Mouse (Mus musculus): ENCODE results near the gene 4930503B20Rik. TPM values are rescaled to one million over a fixed set of nuclear protein-coding genes. Genes with fewer than 3 reads are reported as not detected.
A peak's percentile ranks its signal among the peaks of the same experiment; 100 is the strongest.

Gene 4930503B20Rik
- polyA plus RNA-seq, 1 experiment from 2014 or later, result not detected

GRCm38 (mm10) chr3:146611261-146611660 lies 39.9 kb downstream of the 4930503B20Rik start:
- H3K27me3 ChIP-seq, result no peaks in the 10 kb centered on the region
- H3K4me3 ChIP-seq (replicated peaks), result no peak overlapping the region
- ATAC-seq (ENCODE audit: low FRiP score), result no peak
- no peaks in the 10 kb centered on the region for H3K36me3 ChIP-seq (replicated peaks)
- H3K4me2 ChIP-seq, result no peak overlapping the region
- peaks cover 12% of the 10 kb centered on the region for H3K4me1 ChIP-seq
- no peak overlapping the region for H3K27ac ChIP-seq
- H3K9me3 ChIP-seq, result no peaks in the 10 kb centered on the region
- H3K9ac ChIP-seq, result no peak overlapping the region
- WGBS, result 77% methylated on average over 4 of the region's 4 CpGs

- no peak overlapping the region for H3K9ac ChIP-seq
- H3K4me2 ChIP-seq, result no peak overlapping the region
- H3K4me1 ChIP-seq, result peaks cover 12% of the 10 kb centered on the region
- WGBS, result 87% methylated on average over 10 of the region's 10 CpGs
- H3K27ac ChIP-seq, result no peak overlapping the region
- no peak overlapping the region for H3K4me3 ChIP-seq (replicated peaks)
- ATAC-seq (ENCODE audit: low FRiP score), result no peak
- H3K9me3 ChIP-seq, result no peaks in the 10 kb centered on the region
- no peaks in the 10 kb centered on the region for H3K27me3 ChIP-seq
- H3K36me3 ChIP-seq (replicated peaks), result no peaks in the 10 kb centered on the region
Measured at GRCm38 (mm10) chr3:146610322-146610721, 40.8 kb downstream of the 4930503B20Rik start.

DNA sequence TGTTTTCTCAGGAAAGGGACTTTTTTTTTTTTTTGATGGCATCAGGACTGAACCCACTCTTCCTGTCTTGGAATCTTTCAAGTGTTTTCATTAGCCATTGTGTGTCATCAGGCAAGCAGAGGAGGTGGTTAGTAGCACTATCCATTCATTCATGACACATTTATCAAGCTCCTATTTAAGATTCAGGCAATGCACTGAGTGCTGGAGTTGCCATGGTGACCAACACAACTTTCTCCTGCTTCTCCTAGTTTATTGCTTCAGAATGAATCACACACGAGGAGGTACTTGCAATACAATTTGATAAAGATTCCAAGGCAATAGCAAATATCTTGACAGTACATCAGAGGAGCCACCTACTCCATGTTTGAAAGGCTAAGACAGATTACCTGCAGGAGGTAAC lies 43.7 kb downstream of the 4930503B20Rik start:
- peak; percentile 53; the same call in 1 of the 2 replicates for ATAC-seq (ENCODE audit: low FRiP score)
- WGBS, result 21% methylated on average over 1 of the region's 1 CpGs

GRCm38 (mm10) chr3:146604647-146605046 lies 46.5 kb downstream of the 4930503B20Rik start:
- peaks cover 12% of the 10 kb centered on the region for H3K4me1 ChIP-seq
- H3K36me3 ChIP-seq (replicated peaks), result no peaks in the 10 kb centered on the region
- H3K9ac ChIP-seq, result no peak overlapping the region
- H3K4me2 ChIP-seq, result no peak overlapping the region
- H3K9me3 ChIP-seq, result no peaks in the 10 kb centered on the region
- no peak overlapping the region for H3K27ac ChIP-seq
- H3K27me3 ChIP-seq, result no peaks in the 10 kb centered on the region
- no peak overlapping the region for H3K4me3 ChIP-seq (replicated peaks)
- no peak for ATAC-seq (ENCODE audit: low FRiP score)
- 89% methylated on average over 9 of the region's 9 CpGs for WGBS

More for the DNA sequence above, 43.7 kb downstream of the 4930503B20Rik start:
- Histone ChIP-seq H3K4me1 (peaks cover 12% of the 10 kb centered on the region), H3K4me2 (no peak overlapping the region), H3K4me3 (replicated peaks) (no peak overlapping the region), H3K27me3 (no peaks in the 10 kb centered on the region), H3K36me3 (replicated peaks) (no peaks in the 10 kb centered on the region), H3K9ac (no peak overlapping the region), H3K27ac (no peak overlapping the region), H3K9me3 (no peaks in the 10 kb centered on the region)

DNA sequence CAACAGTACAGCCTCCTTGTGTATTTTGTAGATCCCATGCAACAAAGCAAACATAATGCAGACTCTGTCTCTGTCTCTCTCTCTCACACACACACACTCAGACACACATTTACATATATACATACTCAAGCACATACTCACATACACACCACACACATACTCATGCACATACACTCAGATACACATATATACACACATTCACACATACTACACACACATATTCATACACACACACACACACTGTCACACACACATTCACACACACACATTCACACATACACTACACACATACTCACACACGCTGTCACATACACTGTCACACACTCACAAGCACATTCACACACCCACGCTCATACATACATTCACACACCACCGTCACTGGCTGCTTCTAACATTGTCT lies 48.6 kb downstream of the 4930503B20Rik start:
- 95% methylated on average over 3 of the region's 3 CpGs for WGBS
- no peaks in the 10 kb centered on the region for H3K36me3 ChIP-seq (replicated peaks)

GRCm38 (mm10) chr3:146601205-146601604 lies 49.9 kb downstream of the 4930503B20Rik start:
- H3K27ac ChIP-seq, result no peak overlapping the region
- no peak overlapping the region for H3K4me2 ChIP-seq
- H3K9ac ChIP-seq, result no peak overlapping the region; the same call in 1 of the 2 replicates
- H3K4me3 ChIP-seq (replicated peaks), result no peak overlapping the region
- H3K4me1 ChIP-seq, result no peaks in the 10 kb centered on the region
- no peaks in the 10 kb centered on the region for H3K36me3 ChIP-seq (replicated peaks)
- WGBS, result 86% methylated on average over 2 of the region's 2 CpGs
- ATAC-seq (ENCODE audit: low FRiP score), result no peak
- H3K27me3 ChIP-seq, result no peaks in the 10 kb centered on the region
- H3K9me3 ChIP-seq, result no peaks in the 10 kb centered on the region

More for the DNA sequence above, 48.6 kb downstream of the 4930503B20Rik start:
- peaks cover 9% of the 10 kb centered on the region for H3K4me1 ChIP-seq
- no peak overlapping the region for H3K27ac ChIP-seq
- no peak overlapping the region for H3K4me3 ChIP-seq (replicated peaks)
- H3K27me3 ChIP-seq, result no peaks in the 10 kb centered on the region
- H3K9ac ChIP-seq, result no peak overlapping the region
- H3K9me3 ChIP-seq, result no peaks in the 10 kb centered on the region
- no peak for ATAC-seq (ENCODE audit: low FRiP score)
- H3K4me2 ChIP-seq, result no peak overlapping the region

GRCm38 (mm10) chr3:146599198-146599900 lies 51.8 kb downstream of the 4930503B20Rik start:
- Histone ChIP-seq H3K27ac (no peak overlapping the region), H3K4me3 (replicated peaks) (no peak overlapping the region), H3K27me3 (no peaks in the 10 kb centered on the region), H3K4me2 (no peak overlapping the region), H3K9ac (no peak overlapping the region), H3K9me3 (no peaks in the 10 kb centered on the region), H3K4me1 (no peaks in the 10 kb centered on the region), H3K36me3 (replicated peaks) (no peaks in the 10 kb centered on the region)
- ATAC-seq (ENCODE audit: low FRiP score), result no peak
- WGBS, result 92% methylated on average over 6 of the region's 6 CpGs

GRCm38 (mm10) chr3:146598411-146598810 lies 52.7 kb downstream of the 4930503B20Rik start:
- 81% methylated on average over 6 of the region's 6 CpGs for WGBS
- no peak for ATAC-seq (ENCODE audit: low FRiP score)

DNA sequence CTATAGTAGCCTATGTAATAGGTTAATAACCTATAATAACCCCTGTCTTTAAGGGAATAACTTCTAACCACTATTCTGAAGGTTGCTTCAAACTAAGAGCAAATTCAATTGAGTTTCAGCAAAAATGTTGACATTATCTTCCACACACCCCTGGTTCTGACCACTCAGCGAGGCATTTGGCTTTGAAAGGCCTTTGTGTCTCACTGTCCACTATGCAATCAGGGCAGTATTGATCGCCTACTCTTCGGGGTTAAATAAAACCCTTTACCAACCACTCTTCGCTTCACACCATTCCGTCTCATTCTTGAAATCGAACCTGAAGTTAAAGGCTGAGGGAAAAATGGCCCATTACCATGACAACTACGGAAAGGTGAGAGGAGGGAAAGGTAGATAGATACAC lies 54.3 kb downstream of the 4930503B20Rik start:
- 90% methylated on average over 7 of the region's 7 CpGs for WGBS
- Histone ChIP-seq H3K4me3 (replicated peaks) (no peak overlapping the region), H3K27ac (no peak overlapping the region), H3K4me2 (no peak overlapping the region), H3K27me3 (no peaks in the 10 kb centered on the region), H3K9ac (no peak overlapping the region), H3K4me1 (no peaks in the 10 kb centered on the region), H3K36me3 (replicated peaks) (no peaks in the 10 kb centered on the region), H3K9me3 (no peaks in the 10 kb centered on the region)
- ATAC-seq (ENCODE audit: low FRiP score), result no peak

More at GRCm38 (mm10) chr3:146598411-146598810, 52.7 kb downstream of the 4930503B20Rik start:
- Histone ChIP-seq H3K4me2 (no peak overlapping the region), H3K4me3 (replicated peaks) (no peak overlapping the region), H3K36me3 (replicated peaks) (no peaks in the 10 kb centered on the region), H3K27ac (no peak overlapping the region), H3K9ac (no peak overlapping the region), H3K9me3 (no peaks in the 10 kb centered on the region), H3K27me3 (no peaks in the 10 kb centered on the region), H3K4me1 (no peaks in the 10 kb centered on the region)

DNA sequence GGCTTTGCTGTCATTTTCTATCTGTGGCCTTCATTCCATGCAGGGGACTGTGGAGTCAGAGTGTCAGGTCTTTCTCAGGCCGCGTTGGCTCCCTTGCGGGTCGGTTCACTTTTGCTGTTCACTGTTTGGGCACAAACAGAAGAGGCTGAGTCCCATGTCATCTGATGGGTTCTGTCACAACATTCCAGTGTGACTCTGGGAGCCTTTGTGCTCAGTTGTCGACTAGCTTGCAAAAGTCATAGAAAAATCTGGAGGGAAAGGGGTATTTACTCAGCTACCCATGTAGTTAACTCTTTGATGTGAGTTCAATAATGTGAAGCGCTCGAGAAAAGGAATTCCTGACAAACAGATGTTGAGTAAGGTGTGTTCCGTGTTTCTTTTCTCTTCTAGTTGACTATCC lies 54.7 kb downstream of the 4930503B20Rik start:
- no peaks in the 10 kb centered on the region for H3K27me3 ChIP-seq
- ATAC-seq (ENCODE audit: low FRiP score), result no peak
- no peak overlapping the region for H3K27ac ChIP-seq
- H3K4me1 ChIP-seq, result no peaks in the 10 kb centered on the region
- 78% methylated on average over 8 of the region's 8 CpGs for WGBS
- no peak overlapping the region for H3K4me3 ChIP-seq (replicated peaks)
- H3K9me3 ChIP-seq, result no peaks in the 10 kb centered on the region
- no peaks in the 10 kb centered on the region for H3K36me3 ChIP-seq (replicated peaks)
- no peak overlapping the region for H3K9ac ChIP-seq
- H3K4me2 ChIP-seq, result no peak overlapping the region

- Histone ChIP-seq H3K36me3 (replicated peaks) (no peaks in the 10 kb centered on the region), H3K4me3 (replicated peaks) (no peak overlapping the region), H3K4me1 (no peaks in the 10 kb centered on the region), H3K9me3 (no peaks in the 10 kb centered on the region), H3K27me3 (no peaks in the 10 kb centered on the region), H3K4me2 (no peak overlapping the region), H3K9ac (no peak overlapping the region), H3K27ac (no peak overlapping the region)
- 90% methylated on average over 6 of the region's 6 CpGs for WGBS
- ATAC-seq (ENCODE audit: low FRiP score), result no peak
Measured at GRCm38 (mm10) chr3:146595440-146595839, 55.7 kb downstream of the 4930503B20Rik start.

All from forebrain, embryonic 12.5 days (tissue).